Mouse (Mus musculus): Measurements from ENCODE around the gene Chmp1a. TPM values are rescaled to one million over a fixed set of nuclear protein-coding genes. Genes with fewer than 3 reads are reported as not detected.
A peak's percentile ranks its signal among the peaks of the same experiment; 100 is the strongest.
"Not testable (repeated sequence)": the region's sequence is repeated elsewhere in the genome, so short reads cannot be mapped to it uniquely, and the experiment has no call there.

Chmp1a gene
- polyA plus RNA-seq, 1 experiment, result 114 TPM

GRCm38 (mm10) chr8:123231742-123232141 is 19.2 kb upstream of the Chmp1a start:
- Histone ChIP-seq H3K4me3 (no peak overlapping the region), H3K79me2 (ENCODE audit: control insufficient read depth, insufficient read depth) (no peaks in the 10 kb centered on the region), H3K27me3 (ENCODE audit: control insufficient read depth, insufficient read depth, insufficient read length) (no peaks in the 10 kb centered on the region), H3K4me2 (ENCODE audit: low read depth) (no peak overlapping the region), H3ac (ENCODE audit: control insufficient read depth, insufficient read length) (no peak overlapping the region), H3K36me3 (ENCODE audit: control insufficient read depth, insufficient read depth) (no peaks in the 10 kb centered on the region)
- TF ChIP-seq SRF (IDR thresholded peaks at IDR 0.05; ENCODE audit: control insufficient read depth, insufficient read length, low read depth) (no peak), MYOG (IDR thresholded peaks at IDR 0.05; ENCODE audit: control insufficient read depth in 1 of 3, insufficient read depth in 1 of 3, insufficient read length in 2 of 3, low read depth in 2 of 3) (no peak), USF1 (IDR thresholded peaks at IDR 0.05; ENCODE audit: low read depth) (no peak), CEBPB (IDR thresholded peaks at IDR 0.05; ENCODE audit: insufficient read depth, poor library complexity, severe bottlenecking) (no peak), TCF3 (IDR thresholded peaks at IDR 0.05; ENCODE audit: insufficient read length, low read depth) (no peak), MAX (IDR thresholded peaks at IDR 0.05; ENCODE audit: low read depth) (no peak), REST (IDR thresholded peaks at IDR 0.05; ENCODE audit: insufficient read depth, insufficient read length) (no peak), E2F4 (IDR thresholded peaks at IDR 0.05; ENCODE audit: insufficient read depth) (no peak), MYOD1 (IDR thresholded peaks at IDR 0.05; ENCODE audit: control insufficient read depth in 1 of 3, insufficient read length in 2 of 3, low read depth in 2 of 3) (no peak), POLR2A (IDR thresholded peaks at IDR 0.05; ENCODE audit: insufficient read length, low read depth) (no peak), POLR2AphosphoS2 (IDR thresholded peaks at IDR 0.05; ENCODE audit: insufficient read length, low read depth) (no peak), TCF12 (IDR thresholded peaks at IDR 0.05; ENCODE audit: insufficient read depth, poor library complexity, severe bottlenecking) (no peak)

- not testable (repeated sequence) for H3ac ChIP-seq (ENCODE audit: control insufficient read depth, insufficient read length); H3K4me2 ChIP-seq (ENCODE audit: low read depth); H3K36me3 ChIP-seq (ENCODE audit: control insufficient read depth, insufficient read depth); H3K27me3 ChIP-seq (ENCODE audit: control insufficient read depth, insufficient read depth, insufficient read length); H3K4me3 ChIP-seq; H3K79me2 ChIP-seq (ENCODE audit: control insufficient read depth, insufficient read depth)
Observed at GRCm38 (mm10) chr8:123230326-123230725, 17.8 kb upstream of the Chmp1a start.

GRCm38 (mm10) chr8:123228416-123228815 is 15.9 kb upstream of the Chmp1a start:
- Histone ChIP-seq H3K79me2 (ENCODE audit: control insufficient read depth, insufficient read depth) (peaks cover 6% of the 10 kb centered on the region), H3K4me2 (ENCODE audit: low read depth) (no peak overlapping the region)

GRCm38 (mm10) chr8:123224278-123225266 is 12.0 kb upstream of the Chmp1a start, which contains the start of gene Cdk10:
Gene Cdk10 (plus strand): TSS chr8:123224842.
- peak within 1 kb of the TSS; percentile 29 for H3ac ChIP-seq (ENCODE audit: control insufficient read depth, insufficient read length)
- peak within 1 kb of the TSS; percentile 85 for H3K4me3 ChIP-seq
- peaks cover 6% of the 10 kb centered on the region for H3K79me2 ChIP-seq (ENCODE audit: control insufficient read depth, insufficient read depth)
- TF ChIP-seq POLR2AphosphoS2 (IDR thresholded peaks at IDR 0.05; ENCODE audit: insufficient read length, low read depth) (peak; percentile 98), POLR2A (IDR thresholded peaks at IDR 0.05; ENCODE audit: insufficient read length, low read depth) (peak; percentile 99), MYOG (IDR thresholded peaks at IDR 0.05; ENCODE audit: control insufficient read depth in 1 of 3, insufficient read depth in 1 of 3, insufficient read length in 2 of 3, low read depth in 2 of 3) (peak in 1 of 3 experiments; percentile 9), MYOD1 (IDR thresholded peaks at IDR 0.05; ENCODE audit: control insufficient read depth in 1 of 3, insufficient read length in 2 of 3, low read depth in 2 of 3) (peak in 1 of 3 experiments; percentile 1), SRF (IDR thresholded peaks at IDR 0.05; ENCODE audit: control insufficient read depth, insufficient read length, low read depth) (peak; percentile 70), MAX (IDR thresholded peaks at IDR 0.05; ENCODE audit: low read depth) (no peak)
- no peaks in the 10 kb centered on the region for H3K27me3 ChIP-seq (ENCODE audit: control insufficient read depth, insufficient read depth, insufficient read length)
- H3K4me2 ChIP-seq (ENCODE audit: low read depth), result peak within 1 kb of the TSS; percentile 100
- no peaks in the 10 kb centered on the region for H3K36me3 ChIP-seq (ENCODE audit: control insufficient read depth, insufficient read depth)

More at GRCm38 (mm10) chr8:123228416-123228815, 15.9 kb upstream of the Chmp1a start:
- no peak overlapping the region for H3ac ChIP-seq (ENCODE audit: control insufficient read depth, insufficient read length)
- H3K36me3 ChIP-seq (ENCODE audit: control insufficient read depth, insufficient read depth), result no peaks in the 10 kb centered on the region
- H3K4me3 ChIP-seq, result no peak overlapping the region
- TF ChIP-seq E2F4 (IDR thresholded peaks at IDR 0.05; ENCODE audit: insufficient read depth) (no peak), TCF3 (IDR thresholded peaks at IDR 0.05; ENCODE audit: insufficient read length, low read depth) (no peak), TCF12 (IDR thresholded peaks at IDR 0.05; ENCODE audit: insufficient read depth, poor library complexity, severe bottlenecking) (no peak), SRF (IDR thresholded peaks at IDR 0.05; ENCODE audit: control insufficient read depth, insufficient read length, low read depth) (no peak), POLR2A (IDR thresholded peaks at IDR 0.05; ENCODE audit: insufficient read length, low read depth) (no peak), REST (IDR thresholded peaks at IDR 0.05; ENCODE audit: insufficient read depth, insufficient read length) (no peak)
- H3K27me3 ChIP-seq (ENCODE audit: control insufficient read depth, insufficient read depth, insufficient read length), result no peaks in the 10 kb centered on the region

- no peaks in the 10 kb centered on the region for H3K36me3 ChIP-seq (ENCODE audit: control insufficient read depth, insufficient read depth)
- no peaks in the 10 kb centered on the region for H3K27me3 ChIP-seq (ENCODE audit: control insufficient read depth, insufficient read depth, insufficient read length)
- H3K4me2 ChIP-seq (ENCODE audit: low read depth), result peak overlapping the region; percentile 48
- TF ChIP-seq POLR2A (IDR thresholded peaks at IDR 0.05; ENCODE audit: insufficient read length, low read depth) (no peak), MYOD1 (IDR thresholded peaks at IDR 0.05; ENCODE audit: control insufficient read depth in 1 of 3, insufficient read length in 2 of 3, low read depth in 2 of 3) (no peak), TCF3 (IDR thresholded peaks at IDR 0.05; ENCODE audit: insufficient read length, low read depth) (no peak), POLR2AphosphoS2 (IDR thresholded peaks at IDR 0.05; ENCODE audit: insufficient read length, low read depth) (no peak)
- H3K4me3 ChIP-seq, result no peak overlapping the region
- peaks cover 6% of the 10 kb centered on the region for H3K79me2 ChIP-seq (ENCODE audit: control insufficient read depth, insufficient read depth)
- H3ac ChIP-seq (ENCODE audit: control insufficient read depth, insufficient read length), result no peak overlapping the region
Observed at GRCm38 (mm10) chr8:123220917-123221316, 8.4 kb upstream of the Chmp1a start.

All from myocyte (in vitro differentiated cells).